Mouse (Mus musculus): ENCODE measurements around the gene Gprc6a.

- TF ChIP-seq CTCF (IDR thresholded peaks at IDR 0.05; ENCODE audit: low read depth, low read length) (no peak), POLR2A (IDR thresholded peaks at IDR 0.05; ENCODE audit: borderline replicate concordance, low read depth, low read length) (no peak)
These were observed at the start of gene Gprc6a for GRCm38 (mm10) chr10:51631411-51632136.

Measured in bone marrow macrophage, adult 2 months (primary cell).